Mouse (Mus musculus): ENCODE data around the gene Ube2d3. TPM values are rescaled to one million over a fixed set of nuclear protein-coding genes. Genes with fewer than 3 reads are reported as not detected.

Gene Ube2d3
- total and polyA plus RNA-seq, 3 experiments = 590 to 1,803 (median 1,178) TPM

GRCm38 (mm10) chr3:135486351-135486750 lies 48.4 kb downstream of the Ube2d3 start:
- TF ChIP-seq JUND (conservative IDR thresholded peaks at IDR 0.05; ENCODE audit: low read depth, low read length) (no peak), CHD2 (IDR thresholded peaks at IDR 0.05; ENCODE audit: low read length) (no peak), ETS1 (conservative IDR thresholded peaks at IDR 0.05; ENCODE audit: low read depth, low read length) (no peak), CTCF (conservative IDR thresholded peaks at IDR 0.05 in 1 of 2, IDR thresholded peaks at IDR 0.05 in 1 of 2; ENCODE audit: low read depth in 2 of 2, low read length in 2 of 2) (no peak), MAFK (IDR thresholded peaks at IDR 0.05; ENCODE audit: insufficient replicate concordance, low read length) (no peak), POLR2A (IDR thresholded peaks at IDR 0.05; ENCODE audit: low read depth, low read length) (no peak), RCOR1 (conservative IDR thresholded peaks at IDR 0.05; ENCODE audit: low read depth, low read length) (no peak), NRF1 (IDR thresholded peaks at IDR 0.05; ENCODE audit: low read depth, low read length) (no peak), MXI1 (IDR thresholded peaks at IDR 0.05; ENCODE audit: low read depth, low read length) (0 out of 2 replicates have a peak, but pooled peaks have one; percentile 3), TCF12 (IDR thresholded peaks at IDR 0.05; ENCODE audit: low read depth, low read length) (no peak), ZMIZ1 (IDR thresholded peaks at IDR 0.05; ENCODE audit: low read depth, low read length) (no peak), E2F4 (IDR thresholded peaks at IDR 0.05; ENCODE audit: insufficient replicate concordance, low read depth, low read length) (no peak), SIN3A (IDR thresholded peaks at IDR 0.05; ENCODE audit: low read length) (peak; percentile 14; the same call in 1 of the 2 replicates), MYC (IDR thresholded peaks at IDR 0.05; ENCODE audit: low read depth, low read length) (peak; percentile 19; the same call in 1 of the 2 replicates), USF2 (conservative IDR thresholded peaks at IDR 0.05; ENCODE audit: low read depth, low read length) (peak; percentile 80), USF1 (IDR thresholded peaks at IDR 0.05; ENCODE audit: low read depth, low read length) (peak; percentile 79), CHD1 (IDR thresholded peaks at IDR 0.05; ENCODE audit: low read depth, low read length) (no peak; the same call in 1 of the 2 replicates), POLR2AphosphoS2 (IDR thresholded peaks at IDR 0.05; ENCODE audit: low read depth, low read length) (no peak)
- Histone ChIP-seq H3K9ac (ENCODE audit: insufficient read depth, low read depth) (peak overlapping the region; percentile 47), H3K79me2 (replicated peaks; ENCODE audit: control insufficient read depth, extremely low read depth, insufficient read depth, poor library complexity, severe bottlenecking) (peaks cover 8% of the 10 kb centered on the region), H3K4me3 (replicated peaks in 1 of 3; ENCODE audit: low read depth in 2 of 3, low read length in 2 of 3, poor library complexity in 1 of 3) (peak overlapping the region; percentile 65 to 89 (median 74)), H3K27ac (ENCODE audit: insufficient read depth, low read depth) (no peak overlapping the region), H3K36me3 (replicated peaks in 1 of 2; ENCODE audit: control insufficient read depth in 1 of 2, insufficient read depth in 1 of 2, low read length in 1 of 2) (peaks cover 0 to 55% of the 10 kb centered on the region in 2 experiments), H3K9me3 (replicated peaks; ENCODE audit: low read length) (peaks cover 8% of the 10 kb centered on the region), H3K4me2 (ENCODE audit: insufficient read depth, low read depth, poor library complexity, severe bottlenecking) (peak overlapping the region; percentile 72), H3K27me3 (replicated peaks) (no peaks in the 10 kb centered on the region), H3K4me1 (ENCODE audit: control insufficient read depth in 1 of 2, insufficient read depth in 2 of 2) (peaks cover 6 to 36% of the 10 kb centered on the region in 2 experiments)
- no peak for DNase-seq (ENCODE audit: extremely low read depth)
- in situ Hi-C loops (cut with MboI; ENCODE audit: low pct_ligation_motif_present, low pct_unique_long_range_greater_than_20kb, low sequenced_read_pairs) (no loop called here), dilution Hi-C loops (cut with MboI; ENCODE audit: extremely low pct_ligation_motif_present, extremely low pct_unique_long_range_greater_than_20kb, low sequenced_read_pairs) (no loop called here)

GRCm38 (mm10) chr3:135487803-135488202 lies 49.9 kb downstream of the Ube2d3 start:
- no peak overlapping the region for H3K4me3 ChIP-seq (replicated peaks in 1 of 3; ENCODE audit: low read depth in 2 of 3, low read length in 2 of 3, poor library complexity in 1 of 3)
- peaks cover 6 to 36% of the 10 kb centered on the region in 2 experiments for H3K4me1 ChIP-seq (ENCODE audit: control insufficient read depth in 1 of 2, insufficient read depth in 2 of 2)
- peaks cover 14% of the 10 kb centered on the region for H3K9me3 ChIP-seq (replicated peaks; ENCODE audit: low read length)
- no peak for TF ChIP-seq HCFC1 (IDR thresholded peaks at IDR 0.05; ENCODE audit: low read depth, low read length)
- no peak for TF ChIP-seq E2F4 (IDR thresholded peaks at IDR 0.05; ENCODE audit: insufficient replicate concordance, low read depth, low read length)
- TF ChIP-seq ZMIZ1 (IDR thresholded peaks at IDR 0.05; ENCODE audit: low read depth, low read length) = no peak
- TF ChIP-seq POLR2AphosphoS2 (IDR thresholded peaks at IDR 0.05; ENCODE audit: low read depth, low read length) = no peak
- TF ChIP-seq TCF12 (IDR thresholded peaks at IDR 0.05; ENCODE audit: low read depth, low read length) = no peak
- no peak for TF ChIP-seq CHD1 (IDR thresholded peaks at IDR 0.05; ENCODE audit: low read depth, low read length)
- no peak for TF ChIP-seq POLR2A (IDR thresholded peaks at IDR 0.05; ENCODE audit: low read depth, low read length)
- TF ChIP-seq MAX (IDR thresholded peaks at IDR 0.05; ENCODE audit: low read length) = no peak
- no peak for TF ChIP-seq UBTF (IDR thresholded peaks at IDR 0.05; ENCODE audit: low read depth, low read length)
- no peak for TF ChIP-seq ZC3H11A (IDR thresholded peaks at IDR 0.05; ENCODE audit: low read depth, low read length)
- no peak for TF ChIP-seq JUND (conservative IDR thresholded peaks at IDR 0.05; ENCODE audit: low read depth, low read length)
- TF ChIP-seq SMC3 (IDR thresholded peaks at IDR 0.05; ENCODE audit: low read depth, low read length) = no peak
- no peak for TF ChIP-seq ZKSCAN1 (IDR thresholded peaks at IDR 0.05; ENCODE audit: borderline replicate concordance, low read depth, low read length)
- no peak for TF ChIP-seq KAT2A (IDR thresholded peaks at IDR 0.05; ENCODE audit: insufficient replicate concordance, low read length)
- TF ChIP-seq JUN (IDR thresholded peaks at IDR 0.05; ENCODE audit: insufficient read depth, low read depth, low read length) = no peak
- TF ChIP-seq PAX5 (IDR thresholded peaks at IDR 0.05; ENCODE audit: low read length) = no peak
- TF ChIP-seq USF1 (IDR thresholded peaks at IDR 0.05; ENCODE audit: low read depth, low read length) = no peak
- TF ChIP-seq TBP (conservative IDR thresholded peaks at IDR 0.05; ENCODE audit: low read depth, low read length) = no peak
- no peak for TF ChIP-seq MAFK (IDR thresholded peaks at IDR 0.05; ENCODE audit: insufficient replicate concordance, low read length)
- peaks cover 0 to 53% of the 10 kb centered on the region in 2 experiments for H3K36me3 ChIP-seq (replicated peaks in 1 of 2; ENCODE audit: control insufficient read depth in 1 of 2, insufficient read depth in 1 of 2, low read length in 1 of 2)
- dilution Hi-C loops (cut with MboI; ENCODE audit: extremely low pct_ligation_motif_present, extremely low pct_unique_long_range_greater_than_20kb, low sequenced_read_pairs) = no loop called here
- no peak for DNase-seq (ENCODE audit: extremely low read depth)
- peaks cover 8% of the 10 kb centered on the region for H3K79me2 ChIP-seq (replicated peaks; ENCODE audit: control insufficient read depth, extremely low read depth, insufficient read depth, poor library complexity, severe bottlenecking)
- H3K9ac ChIP-seq (ENCODE audit: insufficient read depth, low read depth) = no peak overlapping the region
- in situ Hi-C loops (cut with MboI; ENCODE audit: low pct_ligation_motif_present, low pct_unique_long_range_greater_than_20kb, low sequenced_read_pairs) = no loop called here
- H3K27me3 ChIP-seq (replicated peaks) = no peaks in the 10 kb centered on the region
- no peak overlapping the region for H3K4me2 ChIP-seq (ENCODE audit: insufficient read depth, low read depth, poor library complexity, severe bottlenecking)
- no peak overlapping the region for H3K27ac ChIP-seq (ENCODE audit: insufficient read depth, low read depth)
